Mouse (Mus musculus) left cerebral cortex, adult 2 months (tissue): ENCODE measurements around the gene Sgk1. TPM values are rescaled to one million over a fixed set of nuclear protein-coding genes. Genes with fewer than 3 reads are reported as not detected.

Source experiments
- DNase-seq, 2 experiments: peaks; one replicate each; pipeline ENCODE4 v3.0.0; 2021 to 2022; ENCODE audit warnings: low spot score in 2 of 2, mixed read lengths in 1 of 2; ENCODE audit errors: extremely low spot score in 1 of 2
- H3K27ac ChIP-seq: fragments of 200-600 bp; 2 replicates; pipeline ENCODE4 v1.8.1; 2022
- H3K4me3 ChIP-seq: fragments of 200-600 bp; 2 replicates; pipeline ENCODE4 v1.8.1; 2022
- CTCF ChIP-seq: fragments of 200-600 bp; IDR thresholded peaks from 2 replicates; pipeline ENCODE4 v1.8.1; 2022; ENCODE audit warnings: antibody characterized with exemption, mild to moderate bottlenecking, moderate library complexity
- intact Hi-C: fragments of 180-260 bp; cut with DNase I; formaldehyde crosslinking; loops from one replicate; pipeline ENCODE4 v1.15.1; 2025
- total RNA-seq, 2 experiments: library from RNA; stranded (reverse); gene quantifications; 2 replicates each; pipeline ENCODE4 v1.2.3; 2021

Gene Sgk1
- total RNA-seq, 2 experiments from 2014 or later, result 104 to 135 TPM

GRCm38 (mm10) chr10:21922716-21923350 lies 40.8 kb downstream of the Sgk1 start:
- intact Hi-C loops, result no loop called here
- H3K4me3 ChIP-seq, result no peak overlapping the region
- no peak for TF ChIP-seq CTCF
- peak overlapping the region; percentile 91 for H3K27ac ChIP-seq
- DNase-seq, result no peak

- no peak for TF ChIP-seq CTCF
- peak; percentile 23 to 44 for DNase-seq
- intact Hi-C loops, result no loop called here
- Histone ChIP-seq H3K4me3 (peak overlapping the region; percentile 39), H3K27ac (peak overlapping the region; percentile 91)
These were observed 41.5 kb downstream of the Sgk1 start for GRCm38 (mm10) chr10:21923495-21923952.

- peak in 1 of 2 experiments; percentile 29 for DNase-seq
- Histone ChIP-seq H3K27ac (peak overlapping the region; percentile 91), H3K4me3 (peak overlapping the region; percentile 39)
- TF ChIP-seq CTCF, result no peak
- intact Hi-C loops, result no loop called here
These were observed 42.2 kb downstream of the Sgk1 start for GRCm38 (mm10) chr10:21924051-21924720.

- H3K27ac ChIP-seq, result no peak overlapping the region
- intact Hi-C loops, result no loop called here
- no peak for TF ChIP-seq CTCF
- no peak overlapping the region for H3K4me3 ChIP-seq
- DNase-seq, result no peak
These were observed 45.0 kb downstream of the Sgk1 start for GRCm38 (mm10) chr10:21926941-21927340.

GRCm38 (mm10) chr10:21930781-21931380 lies 48.9 kb downstream of the Sgk1 start:
- intact Hi-C loops, result no loop called here
- Histone ChIP-seq H3K4me3 (no peak overlapping the region), H3K27ac (no peak overlapping the region)
- DNase-seq, result no peak
- no peak for TF ChIP-seq CTCF

- intact Hi-C loops, result no loop called here
- H3K4me3 ChIP-seq, result no peak overlapping the region
- no peak overlapping the region for H3K27ac ChIP-seq
- DNase-seq, result no peak
- TF ChIP-seq CTCF, result no peak
These were observed 50.8 kb downstream of the Sgk1 start for GRCm38 (mm10) chr10:21932791-21933190.

- Histone ChIP-seq H3K27ac (no peak overlapping the region), H3K4me3 (no peak overlapping the region)
- DNase-seq, result no peak
- intact Hi-C loops, result no loop called here
- TF ChIP-seq CTCF, result no peak
These were observed 52.8 kb downstream of the Sgk1 start for GRCm38 (mm10) chr10:21934826-21935225.

GRCm38 (mm10) chr10:21936513-21937221 lies 54.7 kb downstream of the Sgk1 start:
- DNase-seq, result no peak
- TF ChIP-seq CTCF, result no peak
- no peak overlapping the region for H3K4me3 ChIP-seq
- H3K27ac ChIP-seq, result no peak overlapping the region
- intact Hi-C loops, result no loop called here

GRCm38 (mm10) chr10:21937222-21937605 lies 55.2 kb downstream of the Sgk1 start:
- no peak for TF ChIP-seq CTCF

GRCm38 (mm10) chr10:21938166-21938565 lies 56.2 kb downstream of the Sgk1 start:
- DNase-seq, result no peak
- H3K27ac ChIP-seq, result no peak overlapping the region
- no peak for TF ChIP-seq CTCF
- intact Hi-C loops, result no loop called here
- no peak overlapping the region for H3K4me3 ChIP-seq

More at GRCm38 (mm10) chr10:21937222-21937605, 55.2 kb downstream of the Sgk1 start:
- DNase-seq, result no peak
- H3K27ac ChIP-seq, result no peak overlapping the region
- intact Hi-C loops, result no loop called here
- no peak overlapping the region for H3K4me3 ChIP-seq

GRCm38 (mm10) chr10:21941235-21941634 lies 59.3 kb downstream of the Sgk1 start:
- Histone ChIP-seq H3K27ac (no peak overlapping the region), H3K4me3 (no peak overlapping the region)
- DNase-seq, result no peak
- TF ChIP-seq CTCF, result no peak
- intact Hi-C loops, result no loop called here

- no peak overlapping the region for H3K27ac ChIP-seq
- no peak overlapping the region for H3K4me3 ChIP-seq
- no peak for TF ChIP-seq CTCF
- intact Hi-C loops, result no loop called here
- DNase-seq, result no peak
These were observed 61.2 kb downstream of the Sgk1 start for GRCm38 (mm10) chr10:21943145-21943700.
